Comparison of ENCODE assay signal across 13 mouse cellular contexts in the genomic region with DNA sequence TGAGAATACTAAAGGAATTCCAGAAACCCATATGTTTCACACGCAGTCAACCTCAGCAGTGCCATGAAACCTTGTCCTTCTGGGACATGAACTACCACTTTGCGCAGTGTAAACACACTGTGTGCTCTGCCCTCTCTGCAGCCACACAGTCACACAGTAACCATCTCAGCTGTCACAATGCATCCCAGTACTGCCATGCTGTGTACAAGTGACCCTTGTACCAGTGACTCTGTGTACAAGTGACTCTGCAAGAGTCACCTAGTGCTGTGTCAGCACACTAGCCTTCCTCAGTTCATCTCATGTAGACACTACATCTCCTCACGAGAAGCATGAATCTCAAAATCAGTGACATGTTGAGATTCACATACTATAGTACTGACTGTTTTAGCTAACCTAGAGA. TPM values are rescaled to one million over a fixed set of nuclear protein-coding genes. Genes with fewer than 3 reads are reported as not detected.
A peak's percentile ranks its signal among the peaks of the same experiment; 100 is the strongest.
DNase-seq lines count a peak whose midpoint lies in the region; ATAC-seq lines count a peak whose summit lies in the region.
"Had no signal": no experiment of that assay in that cellular context is flagged by ENCODE, and none has a peak within 500 bp of the region (broad histone marks: within the 10 kb centered on the region; RNA-seq: fewer than 3 reads in every experiment).

No protein-coding gene starts in this region.

- no peaks in the 10 kb centered on the region for H3K36me3 ChIP-seq in liver, embryonic 16.5 days (ENCODE audit: control insufficient read depth, insufficient read depth)
- H3K36me3 ChIP-seq in liver, embryonic 11.5 days (ENCODE audit: control insufficient read depth, insufficient read depth, low read length), result no peaks in the 10 kb centered on the region
- no peaks in the 10 kb centered on the region for H3K36me3 ChIP-seq in megakaryocyte, embryonic 14.5 days (replicated peaks; ENCODE audit: low read length)
- H3K36me3 ChIP-seq: embryonic facial prominence, embryonic 13.5 days; embryonic facial prominence, embryonic 15.5 days; forebrain, embryonic 10.5 days; forebrain, embryonic 12.5 days had no signal

- H3K9me3 ChIP-seq in liver, embryonic 16.5 days (replicated peaks; ENCODE audit: control insufficient read depth, low read length), result no peaks in the 10 kb centered on the region
- H3K9me3 ChIP-seq in liver, embryonic 11.5 days (ENCODE audit: control insufficient read depth, low read length), result no peaks in the 10 kb centered on the region
- no peaks in the 10 kb centered on the region for H3K9me3 ChIP-seq in megakaryocyte, embryonic 14.5 days
- H3K9me3 ChIP-seq: embryonic facial prominence, embryonic 13.5 days; embryonic facial prominence, embryonic 15.5 days; forebrain, embryonic 10.5 days; forebrain, embryonic 12.5 days had no signal

- H3K9ac ChIP-seq in liver, embryonic 16.5 days (ENCODE audit: low read depth, low read length), result no peak overlapping the region
- no peak overlapping the region for H3K9ac ChIP-seq in liver, embryonic 11.5 days (ENCODE audit: low read depth, low read length)
- H3K9ac ChIP-seq: embryonic facial prominence, embryonic 13.5 days; embryonic facial prominence, embryonic 15.5 days; forebrain, embryonic 12.5 days had no signal

- no peaks in the 10 kb centered on the region; the same call in 1 of the 2 replicates for H3K27me3 ChIP-seq in liver, embryonic 16.5 days (ENCODE audit: control insufficient read depth, insufficient read depth, low read depth, low read length)
- H3K27me3 ChIP-seq in liver, embryonic 11.5 days (replicated peaks; ENCODE audit: control insufficient read depth, insufficient read depth, low read length), result peaks cover 15% of the 10 kb centered on the region
- peaks cover 2% of the 10 kb centered on the region for H3K27me3 ChIP-seq in megakaryocyte, embryonic 14.5 days (replicated peaks)
- H3K27me3 ChIP-seq: embryonic facial prominence, embryonic 15.5 days had no signal

- peak; percentile 64 for ATAC-seq in liver, embryonic 16.5 days (ENCODE audit: low read depth)
- no peak for ATAC-seq in liver, embryonic 11.5 days (replicated peaks; ENCODE audit: low FRiP score)
- no peak for ATAC-seq in megakaryocyte, adult 5-6 weeks (ENCODE audit: poor library complexity, severe bottlenecking)
- ATAC-seq: forebrain, embryonic 14.5 days; forebrain, embryonic 16.5 days had no signal

- H3K4me2 ChIP-seq in liver, embryonic 16.5 days (ENCODE audit: low read depth, low read length), result no peak overlapping the region
- no peak overlapping the region for H3K4me2 ChIP-seq in liver, embryonic 11.5 days
- H3K4me2 ChIP-seq: embryonic facial prominence, embryonic 13.5 days; embryonic facial prominence, embryonic 15.5 days; forebrain, embryonic 12.5 days had no signal

- H3K27ac ChIP-seq in liver, embryonic 16.5 days (ENCODE audit: low read length), result no peak overlapping the region
- no peak overlapping the region for H3K27ac ChIP-seq in liver, embryonic 11.5 days (ENCODE audit: low read depth, low read length)
- H3K27ac ChIP-seq: embryonic facial prominence, embryonic 13.5 days; embryonic facial prominence, embryonic 15.5 days; forebrain, embryonic 10.5 days; forebrain, embryonic 12.5 days had no signal

- no peaks in the 10 kb centered on the region; the same call in 1 of the 2 replicates for H3K4me1 ChIP-seq in liver, embryonic 16.5 days (ENCODE audit: control insufficient read depth, low read depth, low read length)
- H3K4me1 ChIP-seq in liver, embryonic 11.5 days (replicated peaks; ENCODE audit: control insufficient read depth, insufficient read depth, low read length), result peaks cover 8% of the 10 kb centered on the region
- peaks cover 71% of the 10 kb centered on the region for H3K4me1 ChIP-seq in megakaryocyte, embryonic 14.5 days

- H3K4me3 ChIP-seq in liver, embryonic 16.5 days (ENCODE audit: low read depth, low read length), result no peak overlapping the region
- no peak overlapping the region for H3K4me3 ChIP-seq in liver, embryonic 11.5 days (ENCODE audit: low read depth, low read length)
- H3K4me3 ChIP-seq in megakaryocyte, embryonic 14.5 days (replicated peaks), result peak overlapping the region; percentile 68
- H3K4me3 ChIP-seq: embryonic facial prominence, embryonic 13.5 days; embryonic facial prominence, embryonic 15.5 days; erythroblast, embryonic 14.5 days; forebrain, embryonic 10.5 days; forebrain, embryonic 12.5 days had no signal

- no peak for DNase-seq in liver, embryonic 11.5 days (ENCODE audit: low spot score)
- no peak for DNase-seq in heart, postnatal 25 days (ENCODE audit: low spot score)

- intact Hi-C loops in heart, postnatal 25 days (cut with DNase I), result no loop called here

- 69% methylated on average over 3 of the region's 3 CpGs for WGBS in liver, embryonic 16.5 days (ENCODE audit: insufficient replicate concordance)
- 85% methylated on average over 3 of the region's 3 CpGs for WGBS in liver, embryonic 11.5 days

RNA-seq across cellular contexts. Expression of gene Il17d, which starts 8.0 kb away (rescaled TPM):
- polyA plus RNA-seq in liver, embryonic 16.5 days (2015; fragmentation: Nextera tagmentation; extraction: Ambion mirVana), result 0.23 and 0.45 TPM in 2 replicates
- polyA plus RNA-seq in liver, embryonic 11.5 days (2014; fragmentation: Nextera tagmentation; extraction: Ambion mirVana), result 0.26 and 0.43 TPM in 2 replicates
- not detected in 2 replicates for polyA plus RNA-seq in megakaryocyte, embryonic 14.5 days (2012; ENCODE audit: insufficient read depth, low replicate concordance)
- not detected in 2 replicates for total RNA-seq in megakaryocyte, adult 5-6 weeks (2015)
- total RNA-seq in megakaryocyte, adult 5-6 weeks (2017), result not detected in 2 replicates
- 1 to 10 TPM; 3.2 to 3.8 TPM for total RNA-seq in heart, postnatal 25 days (2021)
- total RNA-seq: common myeloid progenitor, adult 5-6 weeks had no signal
- polyA plus RNA-seq: erythroblast, embryonic 14.5 days had no signal

RNA-seq across cellular contexts. Expression of gene Eef1akmt1, which starts 38.8 kb away (rescaled TPM):
- 23.9 and 26.4 TPM in 2 replicates for polyA plus RNA-seq in liver, embryonic 16.5 days (2015; fragmentation: Nextera tagmentation; extraction: Ambion mirVana)
- polyA plus RNA-seq in liver, embryonic 11.5 days (2014; fragmentation: Nextera tagmentation; extraction: Ambion mirVana), result 80.6 and 92.7 TPM in 2 replicates
- 2.2 TPM in 1 of 2 replicates, not detected in the other for polyA plus RNA-seq in megakaryocyte, embryonic 14.5 days (2012; ENCODE audit: insufficient read depth, low replicate concordance)
- total RNA-seq in megakaryocyte, adult 5-6 weeks (2015), result 47.8 and 51.2 TPM in 2 replicates
- 19.4 and 25.6 TPM in 2 replicates for total RNA-seq in megakaryocyte, adult 5-6 weeks (2017)
- 10 to 100 TPM; 29.6 to 30.2 TPM for total RNA-seq in heart, postnatal 25 days (2021)
